Mouse (Mus musculus): Measurements from ENCODE around the gene Tmprss3. TPM values are rescaled to one million over a fixed set of nuclear protein-coding genes. Genes with fewer than 3 reads are reported as not detected.

Tmprss3 gene
- polyA plus RNA-seq (2014; fragmentation: Illumina TruSeq; extraction: RNeasy Lipid Tissue Mini Kit (QIAGEN cat#74804); ENCODE audit: low read depth, low replicate concordance): 0.12 TPM

DNA sequence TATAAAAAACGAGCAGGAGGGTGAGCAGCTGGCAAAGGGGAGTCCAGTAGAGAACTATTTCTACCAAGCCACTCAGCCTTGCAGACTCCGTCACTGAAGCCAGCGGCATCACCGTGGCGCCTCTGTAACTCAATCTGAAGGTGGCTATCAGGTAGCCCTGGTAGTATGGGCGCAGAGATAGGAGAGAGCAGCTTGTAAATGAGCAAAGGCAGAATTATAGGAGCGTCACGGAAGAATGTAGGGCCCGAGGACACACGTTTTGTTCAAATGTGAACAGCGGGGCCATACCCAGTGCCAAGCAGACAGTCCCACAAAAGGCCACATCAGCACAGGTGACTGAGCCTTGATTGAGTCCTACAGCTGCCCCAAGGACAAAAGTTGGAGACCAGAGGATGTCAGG, at the start of gene Tmprss3:
Gene Tmprss3 (minus strand): TSS at position 101 of the 400 bp plus-strand sequence.

GRCm38 (mm10) chr17:31207771-31208334, 9.1 kb upstream of the Tmprss3 start, which contains the start of gene Ubash3a:
Gene Ubash3a (plus strand): TSS chr17:31207873.

GRCm38 (mm10) chr17:31165127-31165526, 33.6 kb downstream of the Tmprss3 start, which contains the start of gene Tff1:
Gene Tff1 (minus strand): TSS chr17:31165277.

GRCm38 (mm10) chr17:31144040-31145037, 54.4 kb downstream of the Tmprss3 start, which contains the start of gene Tff2:
Gene Tff2 (minus strand): TSS chr17:31144282.

DNA sequence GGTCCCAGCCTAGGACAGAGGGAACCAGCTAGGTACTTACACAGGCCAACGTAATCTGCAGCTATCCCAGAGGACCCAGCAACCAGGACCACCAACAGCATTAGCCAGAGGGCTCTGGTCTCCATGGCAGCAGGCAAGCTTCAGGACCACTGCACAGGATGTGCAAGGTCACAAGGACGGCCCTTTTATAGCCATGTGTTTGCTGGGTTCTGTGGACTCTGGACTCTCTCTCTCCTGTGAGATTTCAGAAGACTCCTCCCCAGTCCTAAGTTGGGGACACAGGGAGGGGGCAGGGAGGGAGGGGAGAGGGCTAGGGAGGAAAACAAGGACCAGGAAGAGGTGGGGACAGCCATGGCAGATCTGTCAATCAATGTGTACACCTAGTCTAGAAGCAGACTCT, 69.3 kb downstream of the Tmprss3 start, which contains the start of gene Tff3:
Gene Tff3 (minus strand): TSS at position 195 of the 400 bp plus-strand sequence.

Other genes starting within 250 kb of the Tmprss3 start
- gene Umodl1, start 244.3 kb downstream of the Tmprss3 start, polyA plus RNA-seq (2014; fragmentation: Illumina TruSeq; extraction: RNeasy Lipid Tissue Mini Kit (QIAGEN cat#74804); ENCODE audit: low read depth, low replicate concordance): 0.14 TPM
- gene Abcg1, start 141.3 kb downstream of the Tmprss3 start, polyA plus RNA-seq (2014; fragmentation: Illumina TruSeq; extraction: RNeasy Lipid Tissue Mini Kit (QIAGEN cat#74804); ENCODE audit: low read depth, low replicate concordance): 9.5 TPM
- not detected for gene Tff3, start 69.3 kb downstream of the Tmprss3 start, polyA plus RNA-seq (2014; fragmentation: Illumina TruSeq; extraction: RNeasy Lipid Tissue Mini Kit (QIAGEN cat#74804); ENCODE audit: low read depth, low replicate concordance)
- not detected for gene Tff2, start 54.7 kb downstream of the Tmprss3 start, polyA plus RNA-seq (2014; fragmentation: Illumina TruSeq; extraction: RNeasy Lipid Tissue Mini Kit (QIAGEN cat#74804); ENCODE audit: low read depth, low replicate concordance)
- gene Tff1, start 33.7 kb downstream of the Tmprss3 start, polyA plus RNA-seq (2014; fragmentation: Illumina TruSeq; extraction: RNeasy Lipid Tissue Mini Kit (QIAGEN cat#74804); ENCODE audit: low read depth, low replicate concordance): not detected
- gene Ubash3a, start 8.9 kb upstream of the Tmprss3 start, polyA plus RNA-seq (2014; fragmentation: Illumina TruSeq; extraction: RNeasy Lipid Tissue Mini Kit (QIAGEN cat#74804); ENCODE audit: low read depth, low replicate concordance): 0.15 TPM
- 41.9 TPM for gene Rsph1, start 78.4 kb upstream of the Tmprss3 start, polyA plus RNA-seq (2014; fragmentation: Illumina TruSeq; extraction: RNeasy Lipid Tissue Mini Kit (QIAGEN cat#74804); ENCODE audit: low read depth, low replicate concordance)
- gene Slc37a1, start 87.8 kb upstream of the Tmprss3 start, polyA plus RNA-seq (2014; fragmentation: Illumina TruSeq; extraction: RNeasy Lipid Tissue Mini Kit (QIAGEN cat#74804); ENCODE audit: low read depth, low replicate concordance): 24.3 TPM
- 3.9 TPM for gene Pde9a, start 187.2 kb upstream of the Tmprss3 start, polyA plus RNA-seq (2014; fragmentation: Illumina TruSeq; extraction: RNeasy Lipid Tissue Mini Kit (QIAGEN cat#74804); ENCODE audit: low read depth, low replicate concordance)